Mouse (Mus musculus) intestine, postnatal 0 days (tissue): ENCODE results near the gene Mapre3. TPM values are rescaled to one million over a fixed set of nuclear protein-coding genes. Genes with fewer than 3 reads are reported as not detected.

Experiments
- ATAC-seq: fragments of 200-750 bp; cut with Nextera tagmentation; 2 replicates; pipeline ENCODE4 v1.8.0; 2017; ENCODE audit warnings: mild to moderate bottlenecking, moderate TSS enrichment, moderate library complexity
- H3K27ac ChIP-seq: fragments of 300-500 bp; sonication (generic); 2 replicates; pipeline ENCODE4 v1.5.1; 2014; ENCODE audit warnings: mild to moderate bottlenecking, low read depth, low read length, moderate library complexity
- H3K27me3 ChIP-seq: fragments of 300-500 bp; sonication (generic); replicated peaks from 2 replicates; pipeline ENCODE4 v1.6.1; 2014; ENCODE audit warnings: low read length, mixed read lengths; ENCODE audit not compliant: control insufficient read depth, insufficient read depth
- H3K36me3 ChIP-seq: fragments of 300-500 bp; sonication (generic); 2 replicates; pipeline ENCODE4 v1.6.1; 2014; ENCODE audit warnings: mild to moderate bottlenecking, moderate library complexity; ENCODE audit not compliant: control insufficient read depth, insufficient read depth
- H3K4me1 ChIP-seq: fragments of 300-500 bp; sonication (generic); replicated peaks from 2 replicates; pipeline ENCODE4 v1.6.1; 2014; ENCODE audit warnings: antibody characterized with exemption, low read length, mixed read lengths; ENCODE audit not compliant: control insufficient read depth, insufficient read depth
- H3K4me2 ChIP-seq: fragments of 300-500 bp; sonication (generic); replicated peaks from 2 replicates; pipeline ENCODE4 v1.6.1; 2014; ENCODE audit warnings: low read depth, mild to moderate bottlenecking, moderate library complexity
- H3K4me3 ChIP-seq: fragments of 300-500 bp; sonication (generic); 2 replicates; pipeline ENCODE4 v1.5.1; 2014; ENCODE audit warnings: low read depth, low read length
- H3K9ac ChIP-seq: fragments of 300-500 bp; sonication (generic); 2 replicates; pipeline ENCODE4 v1.6.1; 2014; ENCODE audit warnings: mild to moderate bottlenecking, low read depth, low read length
- H3K9me3 ChIP-seq: fragments of 300-500 bp; sonication (generic); 2 replicates; pipeline ENCODE4 v1.6.1; 2016; ENCODE audit warnings: mixed run types; ENCODE audit not compliant: control insufficient read depth
- CTCF ChIP-seq: sonication (generic); IDR thresholded peaks from 2 replicates; pipeline ENCODE4 v1.5.1; 2016; ENCODE audit warnings: low read depth, mild to moderate bottlenecking, control low read depth, antibody characterized with exemption, moderate library complexity
- WGBS: fragments of 180-500 bp; shearing (Covaris S2); extraction: QIAGEN DNeasy Blood & Tissue Kit; methylation state at CpG from one replicate; pipeline ENCODE4 v1.1.7; 2014; 5-methylcytosine and 5-hydroxymethylcytosine counted together
- polyA plus RNA-seq: library from polyadenylated mRNA; unstranded; fragments of >200 nt; fragmentation: Nextera tagmentation; extraction: Ambion mirVana; gene quantifications from 2 replicates; pipeline ENCODE4 v1.2.1, GENCODE M21; 2015

Mapre3 gene
- polyA plus RNA-seq, 1 experiment from 2014 or later = 25.5 TPM

GRCm38 (mm10) chr5:30853522-30853921 is 39.1 kb downstream of the Mapre3 start:
- Histone ChIP-seq H3K36me3 (no peaks in the 10 kb centered on the region), H3K4me1 (peaks cover 8% of the 10 kb centered on the region; the same call in 1 of the 2 replicates), H3K4me3 (no peak overlapping the region), H3K9ac (no peak overlapping the region), H3K9me3 (no peaks in the 10 kb centered on the region), H3K27me3 (no peaks in the 10 kb centered on the region), H3K4me2 (no peak overlapping the region), H3K27ac (no peak overlapping the region)
- no peak for TF ChIP-seq CTCF
- no peak for ATAC-seq
- 90% methylated on average over 4 of the region's 4 CpGs for WGBS

- Histone ChIP-seq H3K36me3 (no peaks in the 10 kb centered on the region), H3K27me3 (no peaks in the 10 kb centered on the region), H3K4me2 (no peak overlapping the region), H3K27ac (no peak overlapping the region), H3K4me3 (no peak overlapping the region), H3K9me3 (no peaks in the 10 kb centered on the region), H3K9ac (no peak overlapping the region), H3K4me1 (peaks cover 4% of the 10 kb centered on the region; the same call in 1 of the 2 replicates)
- peak; percentile 34; the same call in 1 of the 2 replicates for ATAC-seq
- peak; percentile 75 for TF ChIP-seq CTCF
- 32% methylated on average over 3 of the region's 3 CpGs for WGBS
These were observed 41.2 kb downstream of the Mapre3 start for GRCm38 (mm10) chr5:30855674-30856073.

DNA sequence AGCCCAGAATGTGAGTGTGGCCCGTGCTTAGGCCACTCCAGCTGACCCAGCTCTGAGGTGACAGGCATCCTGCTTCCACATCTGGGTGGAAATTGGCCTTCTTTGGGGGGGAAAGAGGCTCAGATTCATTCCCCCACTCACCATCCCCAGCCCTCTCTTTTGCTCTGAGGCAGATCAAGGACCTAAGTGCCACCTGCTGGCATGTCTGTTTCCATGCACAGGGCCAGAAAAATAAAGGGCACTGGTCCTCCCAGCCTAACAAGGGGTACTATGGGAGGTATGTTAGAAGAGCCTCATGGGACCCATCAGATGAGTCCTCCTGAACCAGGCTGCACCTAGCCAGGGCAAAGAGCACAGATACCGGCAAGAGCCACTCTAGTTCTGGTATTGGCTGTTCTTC is 41.7 kb downstream of the Mapre3 start:
- no peaks in the 10 kb centered on the region for H3K27me3 ChIP-seq
- WGBS = 77% methylated on average over 2 of the region's 2 CpGs
- H3K9me3 ChIP-seq = no peaks in the 10 kb centered on the region
- TF ChIP-seq CTCF = peak; percentile 48; the same call in 1 of the 2 replicates
- no peak overlapping the region for H3K9ac ChIP-seq
- H3K36me3 ChIP-seq = no peaks in the 10 kb centered on the region
- no peak overlapping the region for H3K4me3 ChIP-seq
- no peak overlapping the region for H3K4me2 ChIP-seq
- no peak for ATAC-seq
- H3K4me1 ChIP-seq = no peaks in the 10 kb centered on the region; the same call in 1 of the 2 replicates
- no peak overlapping the region for H3K27ac ChIP-seq

GRCm38 (mm10) chr5:30863852-30864251 is 49.4 kb downstream of the Mapre3 start:
- no peak overlapping the region for H3K9ac ChIP-seq
- TF ChIP-seq CTCF = peak; percentile 57
- no peaks in the 10 kb centered on the region for H3K4me1 ChIP-seq
- H3K36me3 ChIP-seq = peaks cover 5% of the 10 kb centered on the region; the same call in 1 of the 2 replicates
- H3K27ac ChIP-seq = no peak overlapping the region
- H3K27me3 ChIP-seq = no peaks in the 10 kb centered on the region
- no peak overlapping the region for H3K4me3 ChIP-seq
- ATAC-seq = peak; percentile 31
- 30% methylated on average over 4 of the region's 4 CpGs for WGBS
- H3K4me2 ChIP-seq = no peak overlapping the region
- no peaks in the 10 kb centered on the region for H3K9me3 ChIP-seq

GRCm38 (mm10) chr5:30864322-30864721 is 49.9 kb downstream of the Mapre3 start:
- Histone ChIP-seq H3K27me3 (no peaks in the 10 kb centered on the region), H3K4me3 (no peak overlapping the region), H3K4me1 (no peaks in the 10 kb centered on the region), H3K9me3 (no peaks in the 10 kb centered on the region), H3K4me2 (no peak overlapping the region), H3K9ac (no peak overlapping the region), H3K27ac (no peak overlapping the region), H3K36me3 (peaks cover 5% of the 10 kb centered on the region; the same call in 1 of the 2 replicates)
- no peak; the same call in 1 of the 2 replicates for ATAC-seq
- WGBS = 48% methylated on average over 15 of the region's 15 CpGs
- no peak for TF ChIP-seq CTCF

GRCm38 (mm10) chr5:30866871-30867270 is 52.4 kb downstream of the Mapre3 start:
- Histone ChIP-seq H3K4me2 (no peak overlapping the region), H3K9ac (no peak overlapping the region), H3K4me1 (no peaks in the 10 kb centered on the region), H3K9me3 (no peaks in the 10 kb centered on the region), H3K27me3 (no peaks in the 10 kb centered on the region), H3K4me3 (no peak overlapping the region), H3K27ac (no peak overlapping the region), H3K36me3 (peaks cover 12% of the 10 kb centered on the region; the same call in 1 of the 2 replicates)
- WGBS = 88% methylated on average over 3 of the region's 3 CpGs
- no peak for TF ChIP-seq CTCF
- ATAC-seq = no peak

DNA sequence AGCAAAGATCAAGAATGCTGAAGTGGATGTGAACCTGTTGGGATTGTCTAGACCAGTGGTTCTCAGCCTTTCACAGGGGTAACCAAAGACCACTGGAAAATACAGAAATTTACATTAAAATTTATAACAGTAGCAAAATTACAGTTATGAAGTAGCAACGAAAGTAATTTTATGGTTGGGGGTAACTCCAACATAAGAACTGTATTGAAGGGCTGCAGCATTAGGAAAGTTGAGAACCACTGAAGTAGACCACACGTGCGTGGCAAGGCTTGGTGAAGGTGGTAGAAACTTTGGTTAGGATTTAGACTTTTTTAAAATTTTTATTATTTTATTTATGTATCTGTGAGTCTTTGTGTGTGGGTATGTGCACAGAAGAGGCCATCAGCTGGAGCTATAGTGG is 53.3 kb downstream of the Mapre3 start, which contains the start of gene Tmem214:
Gene Tmem214 (plus strand): TSS at position 301 of the 400 bp plus-strand sequence.
- H3K4me3 ChIP-seq = no peak within 1 kb of the TSS
- ATAC-seq = no peak
- H3K9ac ChIP-seq = no peak within 1 kb of the TSS
- TF ChIP-seq CTCF = no peak
- H3K36me3 ChIP-seq = peaks cover 21% of the 10 kb centered on the region
- peak within 1 kb of the TSS; percentile 64; the same call in 1 of the 2 replicates for H3K4me2 ChIP-seq
- no peaks in the 10 kb centered on the region for H3K27me3 ChIP-seq
- H3K27ac ChIP-seq = no peak within 1 kb of the TSS
- 95% methylated on average over 3 of the region's 3 CpGs for WGBS
- H3K9me3 ChIP-seq = no peaks in the 10 kb centered on the region
- no peaks in the 10 kb centered on the region for H3K4me1 ChIP-seq
